Mouse (Mus musculus) embryonic stem cell, embryonic (primary cell): ENCODE results near the gene Olfr1480.

ENCODE experiments used
- CTCF ChIA-PET, 4 experiments: fragments of 300-600 bp in 2 of 4; fragments of 350-600 bp in 2 of 4; sonication (Branson Sonifier 250); formaldehyde crosslinking; loops; one replicate each; lab custom pipeline; 2022; ENCODE audit warnings: inconsistent platforms in 2 of 4; lab: Charles Lee
- POLR2A ChIA-PET, 4 experiments: fragments of 300-600 bp in 2 of 4; fragments of 350-600 bp in 2 of 4; sonication (Branson Sonifier 250); formaldehyde crosslinking; loops; one replicate each; lab custom pipeline; 2022; ENCODE audit warnings: antibody characterized with exemption in 4 of 4, inconsistent platforms in 1 of 4; lab: Charles Lee

Gene Olfr1480

DNA sequence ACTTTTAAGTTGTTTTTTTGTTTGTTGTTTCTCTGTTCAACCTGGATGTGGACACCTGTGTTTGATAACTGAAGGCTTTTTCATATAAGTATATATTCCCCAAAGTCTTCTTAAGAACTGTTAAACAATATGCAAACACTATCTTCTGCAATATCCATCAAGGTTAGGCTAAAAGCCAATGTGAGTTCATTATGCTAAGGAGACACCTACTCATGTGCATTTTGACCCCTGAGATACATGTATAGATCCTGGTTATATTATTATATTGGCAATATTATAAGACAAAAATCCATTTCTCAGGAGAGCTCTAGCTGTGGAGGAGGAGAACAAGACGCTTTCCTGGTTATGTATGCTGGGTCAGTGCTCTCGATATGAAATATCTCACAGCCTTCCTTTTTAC lies at the start of gene Olfr1480:
Gene Olfr1480, plus strand, starts transcription at position 301 of the 400 bp plus-strand sequence.
- POLR2A ChIA-PET: no interaction called here
- CTCF ChIA-PET: no interaction called here

DNA sequence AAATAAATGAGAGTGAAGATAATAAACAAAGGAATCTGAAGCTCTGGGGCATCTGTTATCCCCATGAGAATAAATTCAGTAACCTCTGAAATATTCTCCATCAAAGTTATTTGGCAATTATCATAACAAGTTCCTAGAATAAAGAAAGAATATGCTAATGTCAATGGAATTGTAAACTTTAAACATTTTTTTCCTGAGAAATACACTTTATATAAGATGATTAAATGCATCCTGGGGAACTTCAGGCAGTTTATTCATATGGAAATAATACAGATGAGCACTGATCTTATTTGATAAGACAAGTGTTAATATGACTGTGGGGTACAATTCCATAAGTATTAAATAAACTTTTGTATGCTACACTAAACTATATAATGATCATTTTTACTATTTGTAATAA lies 47.6 kb upstream of the Olfr1480 start, which contains the start of gene Olfr1475:
Gene Olfr1475, minus strand, starts transcription at position 101 of the 400 bp plus-strand sequence.
- CTCF ChIA-PET: no interaction called here
- POLR2A ChIA-PET: no interaction called here

DNA sequence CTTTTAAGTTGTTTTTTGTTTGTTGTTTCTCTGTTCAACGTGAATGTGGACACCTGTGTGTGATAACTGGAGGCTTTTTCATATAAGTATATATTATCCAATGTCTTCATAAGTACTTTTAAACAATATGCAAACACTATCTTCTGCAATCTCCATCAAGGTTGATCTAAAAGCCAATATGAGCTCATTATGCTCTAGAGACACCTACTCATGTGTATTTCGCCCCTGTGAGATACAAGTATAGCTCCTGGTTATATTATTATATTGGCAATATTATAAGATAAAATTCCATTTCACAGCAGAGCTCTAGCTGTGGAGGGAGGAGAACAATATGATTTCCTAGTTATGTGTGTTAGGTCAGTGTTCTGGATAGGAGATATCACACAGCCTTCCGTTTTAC lies 27.5 kb upstream of the Olfr1480 start, which contains the start of gene Olfr1477:
Gene Olfr1477, plus strand, starts transcription at position 301 of the 400 bp plus-strand sequence.
- POLR2A ChIA-PET: interaction anchor here in 1 of 4 experiments (0.6 kb wide), 1 partner anchor 14 kb away, joined by 3 read pairs; no protein-coding TSS in a partner anchor
- CTCF ChIA-PET: no interaction called here
